Mouse (Mus musculus): Measurements from ENCODE around the gene Wipi2. TPM values are rescaled to one million over a fixed set of nuclear protein-coding genes. Genes with fewer than 3 reads are reported as not detected.
A peak's percentile ranks its signal among the peaks of the same experiment; 100 is the strongest.

Wipi2 gene
- not detected in 2 replicates for polyA plus RNA-seq (2012; ENCODE audit: insufficient read depth, insufficient read length, low replicate concordance, missing spikeins)

- WGBS: 96% methylated on average over 2 of the region's 2 CpGs
- no peak within 1 kb of the TSS for H3K27ac ChIP-seq (ENCODE audit: insufficient read depth, low read depth, low read length)
Measured at GRCm38 (mm10) chr5:142627398-142627797, at the start of gene Wipi2. Gene Wipi2, plus strand, starts transcription at chr5:142627698.

GRCm38 (mm10) chr5:142578192-142578591, 49.3 kb upstream of the Wipi2 start:
- H3K4me3 ChIP-seq (ENCODE audit: insufficient read depth, low read depth, low read length): no peak overlapping the region
- 92% methylated on average over 10 of the region's 10 CpGs for WGBS
- H3K4me1 ChIP-seq (ENCODE audit: control insufficient read depth, insufficient read depth, low read length): 0 out of 2 replicates have a peak, but pooled peaks cover 2% of the 10 kb centered on the region
- TF ChIP-seq CTCF (IDR thresholded peaks at IDR 0.05; ENCODE audit: insufficient read depth, low read depth, low read length) (no peak), POLR2A (IDR thresholded peaks at IDR 0.05; ENCODE audit: insufficient read depth, low read depth, low read length) (no peak)
- H3K27ac ChIP-seq (ENCODE audit: insufficient read depth, low read depth, low read length): no peak overlapping the region

More at GRCm38 (mm10) chr5:142627398-142627797, at the start of gene Wipi2:
- Histone ChIP-seq H3K4me1 (ENCODE audit: control insufficient read depth, insufficient read depth, low read length) (no peaks in the 10 kb centered on the region), H3K4me3 (ENCODE audit: insufficient read depth, low read depth, low read length) (no peak within 1 kb of the TSS)
- TF ChIP-seq CTCF (IDR thresholded peaks at IDR 0.05; ENCODE audit: insufficient read depth, low read depth, low read length): no peak
- TF ChIP-seq POLR2A (IDR thresholded peaks at IDR 0.05; ENCODE audit: insufficient read depth, low read depth, low read length): no peak

GRCm38 (mm10) chr5:142581517-142581916, 46.0 kb upstream of the Wipi2 start:
- Histone ChIP-seq H3K4me1 (ENCODE audit: control insufficient read depth, insufficient read depth, low read length) (peaks cover 12% of the 10 kb centered on the region), H3K4me3 (ENCODE audit: insufficient read depth, low read depth, low read length) (no peak overlapping the region), H3K27ac (ENCODE audit: insufficient read depth, low read depth, low read length) (no peak overlapping the region)
- peak; percentile 74 for TF ChIP-seq CTCF (IDR thresholded peaks at IDR 0.05; ENCODE audit: insufficient read depth, low read depth, low read length)
- no peak for TF ChIP-seq POLR2A (IDR thresholded peaks at IDR 0.05; ENCODE audit: insufficient read depth, low read depth, low read length)
- 8% methylated on average over 5 of the region's 5 CpGs for WGBS

GRCm38 (mm10) chr5:142583616-142584126, 43.8 kb upstream of the Wipi2 start:
- 15% methylated on average over 14 of the region's 14 CpGs for WGBS
- Histone ChIP-seq H3K4me3 (ENCODE audit: insufficient read depth, low read depth, low read length) (no peak overlapping the region), H3K27ac (ENCODE audit: insufficient read depth, low read depth, low read length) (peak overlapping the region; percentile 55; the same call in 1 of the 2 replicates), H3K4me1 (ENCODE audit: control insufficient read depth, insufficient read depth, low read length) (peaks cover 14% of the 10 kb centered on the region)
- TF ChIP-seq CTCF (IDR thresholded peaks at IDR 0.05; ENCODE audit: insufficient read depth, low read depth, low read length) (no peak), POLR2A (IDR thresholded peaks at IDR 0.05; ENCODE audit: insufficient read depth, low read depth, low read length) (no peak)

GRCm38 (mm10) chr5:142590953-142591616, 36.4 kb upstream of the Wipi2 start:
- 44% methylated on average over 6 of the region's 6 CpGs for WGBS
- no peak overlapping the region for H3K27ac ChIP-seq (ENCODE audit: insufficient read depth, low read depth, low read length)
- H3K4me1 ChIP-seq (ENCODE audit: control insufficient read depth, insufficient read depth, low read length): peaks cover 10% of the 10 kb centered on the region; the same call in 1 of the 2 replicates
- no peak overlapping the region for H3K4me3 ChIP-seq (ENCODE audit: insufficient read depth, low read depth, low read length)
- no peak for TF ChIP-seq CTCF (IDR thresholded peaks at IDR 0.05; ENCODE audit: insufficient read depth, low read depth, low read length)
- no peak for TF ChIP-seq POLR2A (IDR thresholded peaks at IDR 0.05; ENCODE audit: insufficient read depth, low read depth, low read length)

GRCm38 (mm10) chr5:142595698-142596097, 31.8 kb upstream of the Wipi2 start:
- 39% methylated on average over 3 of the region's 3 CpGs for WGBS

GRCm38 (mm10) chr5:142596723-142597122, 30.8 kb upstream of the Wipi2 start:
- no peak overlapping the region for H3K4me3 ChIP-seq (ENCODE audit: insufficient read depth, low read depth, low read length)
- no peak overlapping the region for H3K27ac ChIP-seq (ENCODE audit: insufficient read depth, low read depth, low read length)
- 64% methylated on average over 6 of the region's 6 CpGs for WGBS
- peaks cover 11% of the 10 kb centered on the region; the same call in 1 of the 2 replicates for H3K4me1 ChIP-seq (ENCODE audit: control insufficient read depth, insufficient read depth, low read length)
- TF ChIP-seq CTCF (IDR thresholded peaks at IDR 0.05; ENCODE audit: insufficient read depth, low read depth, low read length) (no peak), POLR2A (IDR thresholded peaks at IDR 0.05; ENCODE audit: insufficient read depth, low read depth, low read length) (no peak)

More at GRCm38 (mm10) chr5:142595698-142596097, 31.8 kb upstream of the Wipi2 start:
- Histone ChIP-seq H3K4me3 (ENCODE audit: insufficient read depth, low read depth, low read length) (no peak overlapping the region), H3K27ac (ENCODE audit: insufficient read depth, low read depth, low read length) (no peak overlapping the region), H3K4me1 (ENCODE audit: control insufficient read depth, insufficient read depth, low read length) (peaks cover 7% of the 10 kb centered on the region; the same call in 1 of the 2 replicates)
- TF ChIP-seq POLR2A (IDR thresholded peaks at IDR 0.05; ENCODE audit: insufficient read depth, low read depth, low read length): no peak
- no peak for TF ChIP-seq CTCF (IDR thresholded peaks at IDR 0.05; ENCODE audit: insufficient read depth, low read depth, low read length)

- H3K4me1 ChIP-seq (ENCODE audit: control insufficient read depth, insufficient read depth, low read length): peaks cover 21% of the 10 kb centered on the region
- no peak overlapping the region for H3K27ac ChIP-seq (ENCODE audit: insufficient read depth, low read depth, low read length)
- no peak overlapping the region for H3K4me3 ChIP-seq (ENCODE audit: insufficient read depth, low read depth, low read length)
- TF ChIP-seq CTCF (IDR thresholded peaks at IDR 0.05; ENCODE audit: insufficient read depth, low read depth, low read length): no peak
- no peak for TF ChIP-seq POLR2A (IDR thresholded peaks at IDR 0.05; ENCODE audit: insufficient read depth, low read depth, low read length)
- 74% methylated on average over 6 of the region's 6 CpGs for WGBS
Measured at GRCm38 (mm10) chr5:142597648-142598390, 29.7 kb upstream of the Wipi2 start.

- no peak for TF ChIP-seq POLR2A (IDR thresholded peaks at IDR 0.05; ENCODE audit: insufficient read depth, low read depth, low read length)
- TF ChIP-seq CTCF (IDR thresholded peaks at IDR 0.05; ENCODE audit: insufficient read depth, low read depth, low read length): no peak
- no peak overlapping the region for H3K4me3 ChIP-seq (ENCODE audit: insufficient read depth, low read depth, low read length)
- H3K4me1 ChIP-seq (ENCODE audit: control insufficient read depth, insufficient read depth, low read length): peaks cover 31% of the 10 kb centered on the region
- H3K27ac ChIP-seq (ENCODE audit: insufficient read depth, low read depth, low read length): peak overlapping the region; percentile 36
- WGBS: 61% methylated on average over 7 of the region's 7 CpGs
Measured at GRCm38 (mm10) chr5:142604379-142604778, 23.1 kb upstream of the Wipi2 start.

All from olfactory bulb, adult 2 months (tissue).